Mouse (Mus musculus) G1E (cell line): ENCODE data around the gene Coa6. TPM values are rescaled to one million over a fixed set of nuclear protein-coding genes. Genes with fewer than 3 reads are reported as not detected.

Source experiments
- ATAC-seq: 2 replicates; pipeline ENCODE4 v1.8.0; 2016; ENCODE audit warnings: mild to moderate bottlenecking; ENCODE audit not compliant: insufficient number of reproducible peaks, poor library complexity, low FRiP score, severe bottlenecking; ENCODE audit errors: extremely low read depth
- DNase-seq: peaks from one replicate; pipeline ENCODE4 v3.0.0; 2012; ENCODE audit warnings: low spot score
- H3K27me3 ChIP-seq: 2 replicates; pipeline ENCODE4 v1.6.1; 2012; ENCODE audit warnings: mild to moderate bottlenecking, low read length, inconsistent platforms; ENCODE audit not compliant: insufficient read depth
- H3K36me3 ChIP-seq: replicated peaks from 2 replicates; pipeline ENCODE3; 2012; ENCODE audit warnings: mild to moderate bottlenecking, inconsistent platforms
- H3K4me1 ChIP-seq: 2 replicates; pipeline ENCODE4 v1.6.1; 2012; ENCODE audit warnings: low read depth, low read length, inconsistent platforms, mixed read lengths; ENCODE audit not compliant: insufficient read depth
- H3K4me3 ChIP-seq: 2 replicates; pipeline ENCODE4 v1.5.1; 2012; ENCODE audit warnings: low read depth, mild to moderate bottlenecking, inconsistent platforms, low read length, moderate library complexity, mixed read lengths
- H3K9me3 ChIP-seq: replicated peaks from 2 replicates; pipeline ENCODE4 v1.6.1; 2012; ENCODE audit warnings: inconsistent platforms
- CTCF ChIP-seq: IDR thresholded peaks from 2 replicates; pipeline ENCODE4 v1.5.1; 2012; ENCODE audit warnings: low read depth, low read length, inconsistent platforms, mixed read lengths
- GATA1 ChIP-seq: IDR thresholded peaks from 2 replicates; pipeline ENCODE4 v1.6.1; 2012; ENCODE audit warnings: borderline replicate concordance, low read length, inconsistent platforms, mixed read lengths
- GATA2 ChIP-seq: IDR thresholded peaks from 2 replicates; pipeline ENCODE4 v1.6.1; 2012; ENCODE audit warnings: low read depth, low read length, inconsistent platforms, borderline replicate concordance
- POLR2AphosphoS5 ChIP-seq: IDR thresholded peaks from 2 replicates; pipeline ENCODE4 v1.6.1; 2012; ENCODE audit warnings: low read depth, low read length, inconsistent platforms; ENCODE audit not compliant: insufficient replicate concordance
- TAL1 ChIP-seq: conservative IDR thresholded peaks from 2 replicates; pipeline ENCODE4 v1.6.1; 2012; ENCODE audit warnings: low read depth, low read length, inconsistent platforms, mixed read lengths
- polyA plus RNA-seq: library from polyadenylated mRNA; stranded (reverse); fragments of >175 nt; gene quantifications from 2 replicates; pipeline ENCODE4 v1.2.3, GENCODE M21; 2012
- total RNA-seq, 2 experiments: library from RNA; stranded (forward) in 1 of 2; stranded (reverse) in 1 of 2; fragments of 200-1000 nt in 1 of 2; fragments of >200 nt in 1 of 2; fragmentation: Nextera tagmentation in 1 of 2; gene quantifications; 2 replicates each; pipeline ENCODE4 v1.2.3; 2014 to 2017

Gene Coa6
- total RNA-seq (2014; fragmentation: Nextera tagmentation) (11.1 and 21.3 TPM in 2 replicates), total RNA-seq (2017) (44.1 and 52.8 TPM in 2 replicates), polyA plus RNA-seq (81.2 and 89.2 TPM in 2 replicates)

DNA sequence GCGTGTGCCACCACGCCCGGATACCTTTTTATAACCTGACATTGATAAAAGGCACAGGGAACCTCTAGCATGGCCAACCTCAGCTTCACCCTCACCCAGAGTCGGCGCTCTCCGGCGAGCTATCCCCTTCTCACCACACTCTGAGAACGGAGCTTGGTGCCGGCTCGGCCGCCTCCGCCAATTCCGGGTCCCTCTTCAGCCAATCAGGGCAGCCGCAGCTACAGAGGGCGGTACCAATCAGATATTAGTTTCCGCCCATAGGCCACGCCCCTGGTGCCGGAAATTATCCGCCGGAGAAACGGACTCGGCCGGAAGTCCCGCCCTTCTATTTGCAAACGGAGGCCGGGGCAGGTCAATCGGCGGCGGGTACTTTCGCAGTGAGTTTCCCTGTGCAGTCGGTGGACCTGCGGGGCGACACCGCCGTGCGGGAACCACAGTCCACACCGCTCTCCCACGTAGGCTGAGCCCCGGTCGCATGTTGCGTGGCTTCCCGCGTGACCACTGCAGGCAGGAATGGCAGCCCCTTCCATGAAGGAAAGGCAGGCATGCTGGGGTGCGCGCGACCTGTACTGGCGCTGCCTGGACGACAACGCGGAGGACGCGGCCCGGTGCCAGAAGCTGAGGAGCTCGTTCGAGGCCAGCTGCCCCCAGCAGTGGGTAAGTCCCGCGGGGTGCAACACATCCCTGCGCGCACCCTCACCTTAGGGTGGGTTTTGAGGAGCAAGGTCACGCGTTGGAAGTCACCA lies at the start of gene Coa6:
Gene Coa6 (plus strand): TSS at position 342 of the 746 bp plus-strand sequence.
- H3K27me3 ChIP-seq: no peaks in the 10 kb centered on the region
- DNase-seq (peak; percentile 97), ATAC-seq (peak; percentile 97)
- peaks cover 24% of the 10 kb centered on the region for H3K4me1 ChIP-seq
- no peaks in the 10 kb centered on the region for H3K9me3 ChIP-seq
- TF ChIP-seq GATA2 (no peak), GATA1 (no peak)
- peak within 1 kb of the TSS; percentile 100 for H3K4me3 ChIP-seq
- peaks cover 41% of the 10 kb centered on the region for H3K36me3 ChIP-seq

- DNase-seq: no peak
Measured at GRCm38 (mm10) chr8:126379580-126379979, 42.7 kb upstream of the Coa6 start.

DNA sequence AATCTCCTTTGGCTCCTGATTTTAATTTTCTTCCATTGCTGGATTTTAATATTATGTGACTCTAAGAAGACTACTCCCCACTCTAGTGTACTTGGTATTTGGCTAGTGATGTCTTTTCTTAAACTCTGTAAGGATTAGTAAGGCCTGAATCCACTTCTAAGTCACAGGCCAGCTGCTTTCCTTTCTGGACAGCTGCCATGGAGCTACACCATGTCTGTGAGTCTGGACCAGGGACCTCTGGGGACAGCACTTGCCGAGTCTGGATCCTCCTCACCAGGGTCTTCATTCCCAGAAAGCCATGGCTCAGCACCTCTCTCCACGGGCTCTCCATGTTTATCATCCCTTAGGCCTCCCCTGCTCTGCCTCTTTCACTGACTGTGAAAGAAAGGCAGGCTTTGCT lies 42.2 kb upstream of the Coa6 start:
- no peaks in the 10 kb centered on the region for H3K4me1 ChIP-seq
- H3K36me3 ChIP-seq: no peaks in the 10 kb centered on the region
- ATAC-seq (no peak), DNase-seq (no peak)
- TF ChIP-seq GATA1 (no peak), CTCF (no peak), TAL1 (no peak), POLR2AphosphoS5 (no peak), GATA2 (no peak)
- H3K9me3 ChIP-seq: peaks cover 23% of the 10 kb centered on the region
- H3K27me3 ChIP-seq: no peaks in the 10 kb centered on the region
- H3K4me3 ChIP-seq: no peak overlapping the region

More at GRCm38 (mm10) chr8:126379580-126379979, 42.7 kb upstream of the Coa6 start:
- peaks cover 23% of the 10 kb centered on the region for H3K9me3 ChIP-seq
- TF ChIP-seq GATA2 (no peak), CTCF (no peak), TAL1 (no peak), POLR2AphosphoS5 (no peak), GATA1 (no peak)
- H3K36me3 ChIP-seq: no peaks in the 10 kb centered on the region
- no peak overlapping the region for H3K4me3 ChIP-seq
- ATAC-seq: no peak
- H3K4me1 ChIP-seq: no peaks in the 10 kb centered on the region
- H3K27me3 ChIP-seq: no peaks in the 10 kb centered on the region

GRCm38 (mm10) chr8:126381299-126381698 lies 41.0 kb upstream of the Coa6 start:
- no peak for DNase-seq
- no peaks in the 10 kb centered on the region for H3K4me1 ChIP-seq
- no peaks in the 10 kb centered on the region for H3K36me3 ChIP-seq
- no peak for TF ChIP-seq CTCF
- TF ChIP-seq POLR2AphosphoS5: no peak
- no peak for TF ChIP-seq GATA1
- TF ChIP-seq TAL1: no peak
- no peak for TF ChIP-seq GATA2
- ATAC-seq: no peak
- H3K27me3 ChIP-seq: no peaks in the 10 kb centered on the region
- no peak overlapping the region for H3K4me3 ChIP-seq
- peaks cover 34% of the 10 kb centered on the region for H3K9me3 ChIP-seq

DNA sequence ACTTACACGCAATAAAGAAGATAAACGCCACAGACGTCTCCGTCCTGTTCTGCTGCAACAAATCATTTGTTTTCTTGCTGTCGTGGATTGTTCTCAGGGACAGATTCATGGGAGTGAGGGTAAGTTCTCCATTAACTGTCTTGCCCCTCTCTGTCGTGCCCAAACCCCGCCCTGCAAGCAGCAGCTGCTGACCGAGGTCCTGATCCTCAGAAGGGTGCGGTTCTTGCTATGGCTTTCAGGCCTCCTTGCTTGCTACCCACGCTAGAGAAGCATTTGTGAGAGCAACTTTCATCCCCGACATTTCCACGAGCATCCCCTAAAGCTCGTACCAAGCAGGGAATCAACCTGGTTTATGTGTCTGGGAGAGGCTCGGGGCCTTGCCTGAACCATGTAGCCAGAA lies 40.1 kb upstream of the Coa6 start:
- ATAC-seq (no peak), DNase-seq (no peak)
- peaks cover 36% of the 10 kb centered on the region for H3K9me3 ChIP-seq
- no peak overlapping the region for H3K4me3 ChIP-seq
- TF ChIP-seq POLR2AphosphoS5 (no peak), TAL1 (no peak), GATA1 (no peak), CTCF (no peak), GATA2 (no peak)
- H3K27me3 ChIP-seq: no peaks in the 10 kb centered on the region
- no peaks in the 10 kb centered on the region for H3K36me3 ChIP-seq
- no peaks in the 10 kb centered on the region for H3K4me1 ChIP-seq

DNA sequence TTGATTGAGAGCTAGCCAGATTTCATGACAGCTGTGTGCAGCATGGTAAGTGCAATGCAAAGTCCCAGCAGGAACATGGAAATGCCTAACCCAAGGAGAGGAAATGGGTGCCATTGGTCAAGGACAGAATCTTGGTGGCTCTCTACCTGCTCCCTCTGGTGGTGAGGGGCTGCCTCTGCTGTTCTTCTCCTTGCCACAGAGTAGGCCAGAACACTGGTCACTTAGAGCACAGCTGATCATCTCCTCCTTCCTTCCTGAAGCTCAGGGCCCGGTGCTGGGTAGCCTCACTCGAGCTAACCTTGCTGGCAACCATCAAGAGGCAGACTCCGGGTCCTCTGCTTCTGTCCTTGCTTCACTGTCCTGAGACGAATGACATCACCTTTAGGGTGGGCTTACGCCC lies 39.6 kb upstream of the Coa6 start:
- H3K36me3 ChIP-seq: no peaks in the 10 kb centered on the region
- ATAC-seq (no peak), DNase-seq (no peak)
- no peak overlapping the region for H3K4me3 ChIP-seq
- H3K9me3 ChIP-seq: peaks cover 37% of the 10 kb centered on the region
- TF ChIP-seq GATA1 (no peak), TAL1 (no peak), GATA2 (no peak), CTCF (no peak), POLR2AphosphoS5 (no peak)
- H3K4me1 ChIP-seq: no peaks in the 10 kb centered on the region
- H3K27me3 ChIP-seq: no peaks in the 10 kb centered on the region

DNA sequence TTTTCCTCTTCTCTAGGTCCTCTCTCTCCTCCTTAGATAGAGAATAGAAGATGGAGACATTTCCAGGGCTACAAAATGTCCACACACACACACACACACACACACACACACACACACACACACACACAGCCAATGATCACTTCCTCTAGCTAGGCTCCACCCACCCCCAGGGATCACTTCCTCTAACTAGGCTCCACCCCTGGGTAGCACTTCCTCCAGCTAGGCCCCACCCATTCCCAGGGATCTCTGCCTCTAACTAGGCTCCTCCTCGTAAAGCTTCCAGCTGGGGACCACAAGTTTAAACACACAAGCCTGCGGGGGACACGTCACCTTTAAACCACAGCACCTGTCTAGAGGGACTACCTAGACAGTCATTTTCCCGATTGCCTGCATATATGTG lies 34.7 kb upstream of the Coa6 start:
- H3K36me3 ChIP-seq: no peaks in the 10 kb centered on the region
- ATAC-seq: no peak
- no peak overlapping the region for H3K4me3 ChIP-seq
- peaks cover 29% of the 10 kb centered on the region for H3K9me3 ChIP-seq
- H3K4me1 ChIP-seq: no peaks in the 10 kb centered on the region
- DNase-seq: no peak
- no peaks in the 10 kb centered on the region for H3K27me3 ChIP-seq
- TF ChIP-seq TAL1 (no peak), POLR2AphosphoS5 (no peak), GATA2 (no peak), CTCF (no peak), GATA1 (no peak)
